Mouse (Mus musculus) hindbrain, embryonic 14.5 days (tissue): Measurements from ENCODE around the gene Nos1ap. TPM values are rescaled to one million over a fixed set of nuclear protein-coding genes. Genes with fewer than 3 reads are reported as not detected.

Source experiments
- ATAC-seq: fragments of 200-750 bp; cut with Nextera tagmentation; 2 replicates; pipeline ENCODE4 v1.8.0; 2017; ENCODE audit warnings: moderate number of reproducible peaks, mild to moderate bottlenecking, moderate TSS enrichment, moderate library complexity; ENCODE audit not compliant: low FRiP score
- DNase-seq: peaks from one replicate; pipeline ENCODE4 v3.0.0-alpha.2; 2015; ENCODE audit warnings: low spot score
- H3K27ac ChIP-seq: fragments of 300-500 bp; sonication (generic); 2 replicates; pipeline ENCODE4 v1.5.1; 2014; ENCODE audit warnings: mild to moderate bottlenecking, moderate library complexity
- H3K27me3 ChIP-seq: fragments of 300-500 bp; sonication (generic); 2 replicates; pipeline ENCODE4 v1.6.1; 2014; ENCODE audit warnings: mild to moderate bottlenecking, low read length, mixed read lengths; ENCODE audit not compliant: control insufficient read depth, insufficient read depth
- H3K36me3 ChIP-seq: fragments of 300-500 bp; sonication (generic); replicated peaks from 2 replicates; pipeline ENCODE4 v1.6.1; 2014; ENCODE audit not compliant: control insufficient read depth, insufficient read depth
- H3K4me1 ChIP-seq: fragments of 300-500 bp; sonication (generic); replicated peaks from 2 replicates; pipeline ENCODE4 v1.6.1; 2014; ENCODE audit warnings: antibody characterized with exemption, low read length, mixed read lengths; ENCODE audit not compliant: control insufficient read depth, insufficient read depth
- H3K4me2 ChIP-seq: fragments of 300-500 bp; sonication (generic); replicated peaks from 2 replicates; pipeline ENCODE4 v1.6.1; 2014; ENCODE audit warnings: mild to moderate bottlenecking, moderate library complexity
- H3K4me3 ChIP-seq: fragments of 300-500 bp; sonication (generic); replicated peaks from 2 replicates; pipeline ENCODE4 v1.5.1; 2014; ENCODE audit warnings: mild to moderate bottlenecking, low read length
- H3K9ac ChIP-seq: fragments of 300-500 bp; sonication (generic); 2 replicates; pipeline ENCODE4 v1.6.1; 2014
- H3K9me3 ChIP-seq: fragments of 300-500 bp; sonication (generic); 2 replicates; pipeline ENCODE4 v1.6.1; 2016; ENCODE audit warnings: low read length; ENCODE audit not compliant: control insufficient read depth
- WGBS: fragments of 180-500 bp; shearing (Covaris S2); extraction: QIAGEN DNeasy Blood & Tissue Kit; methylation state at CpG from one replicate; pipeline ENCODE4 v1.1.7; 2014; 5-methylcytosine and 5-hydroxymethylcytosine counted together
- polyA plus RNA-seq: library from polyadenylated mRNA; unstranded; fragments of >200 nt; fragmentation: Nextera tagmentation; extraction: Ambion mirVana; gene quantifications from 2 replicates; pipeline ENCODE4 v1.2.1, GENCODE M21; 2014

Nos1ap gene
- polyA plus RNA-seq, 1 experiment from 2014 or later, result 18.0 TPM

- Histone ChIP-seq H3K9ac (no peak overlapping the region), H3K27ac (peak overlapping the region; percentile 56), H3K36me3 (no peaks in the 10 kb centered on the region), H3K4me3 (no peak overlapping the region), H3K4me2 (peak overlapping the region; percentile 22), H3K4me1 (peaks cover 9% of the 10 kb centered on the region; the same call in 1 of the 2 replicates), H3K27me3 (no peaks in the 10 kb centered on the region), H3K9me3 (no peaks in the 10 kb centered on the region)
- ATAC-seq, result peak; percentile 81
- 23% methylated on average over 12 of the region's 12 CpGs for WGBS
- DNase-seq, result peak; percentile 69
These were observed 202.3 kb downstream of the Nos1ap start for GRCm38 (mm10) chr1:170387180-170387912.

GRCm38 (mm10) chr1:170385416-170385815, 204.2 kb downstream of the Nos1ap start:
- H3K9ac ChIP-seq, result no peak overlapping the region
- H3K4me2 ChIP-seq, result no peak overlapping the region
- no peak for ATAC-seq
- DNase-seq, result no peak
- no peaks in the 10 kb centered on the region for H3K27me3 ChIP-seq
- WGBS, result 81% methylated on average over 10 of the region's 10 CpGs
- peaks cover 9% of the 10 kb centered on the region; the same call in 1 of the 2 replicates for H3K4me1 ChIP-seq
- no peak overlapping the region for H3K4me3 ChIP-seq
- no peaks in the 10 kb centered on the region for H3K36me3 ChIP-seq
- no peaks in the 10 kb centered on the region for H3K9me3 ChIP-seq
- H3K27ac ChIP-seq, result no peak overlapping the region

DNA sequence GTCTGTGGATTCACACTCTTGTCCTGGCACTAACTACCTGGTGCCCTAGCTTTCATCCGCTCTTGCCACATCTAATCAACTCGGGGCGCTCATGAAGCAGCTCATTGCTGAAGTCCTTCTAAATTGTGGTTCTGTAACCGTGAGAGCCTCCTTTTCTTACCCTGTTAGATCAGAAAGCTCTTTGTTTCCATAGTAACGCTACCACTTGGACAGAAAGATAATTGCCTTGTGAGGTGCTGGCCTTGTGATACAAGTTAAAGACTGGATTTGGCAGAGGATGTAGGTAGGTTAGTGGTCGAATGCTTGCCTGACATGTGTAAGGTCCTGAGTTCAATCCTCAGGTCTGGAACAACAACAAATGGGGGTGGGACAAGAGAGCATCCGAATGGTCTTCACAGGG, 206.1 kb downstream of the Nos1ap start:
- H3K36me3 ChIP-seq, result no peaks in the 10 kb centered on the region
- no peak overlapping the region for H3K4me3 ChIP-seq
- no peak for DNase-seq
- no peaks in the 10 kb centered on the region for H3K27me3 ChIP-seq
- H3K4me2 ChIP-seq, result no peak overlapping the region
- no peaks in the 10 kb centered on the region for H3K9me3 ChIP-seq
- H3K9ac ChIP-seq, result no peak overlapping the region
- 79% methylated on average over 7 of the region's 7 CpGs for WGBS
- no peak for ATAC-seq
- peaks cover 9% of the 10 kb centered on the region; the same call in 1 of the 2 replicates for H3K4me1 ChIP-seq
- H3K27ac ChIP-seq, result no peak overlapping the region

DNA sequence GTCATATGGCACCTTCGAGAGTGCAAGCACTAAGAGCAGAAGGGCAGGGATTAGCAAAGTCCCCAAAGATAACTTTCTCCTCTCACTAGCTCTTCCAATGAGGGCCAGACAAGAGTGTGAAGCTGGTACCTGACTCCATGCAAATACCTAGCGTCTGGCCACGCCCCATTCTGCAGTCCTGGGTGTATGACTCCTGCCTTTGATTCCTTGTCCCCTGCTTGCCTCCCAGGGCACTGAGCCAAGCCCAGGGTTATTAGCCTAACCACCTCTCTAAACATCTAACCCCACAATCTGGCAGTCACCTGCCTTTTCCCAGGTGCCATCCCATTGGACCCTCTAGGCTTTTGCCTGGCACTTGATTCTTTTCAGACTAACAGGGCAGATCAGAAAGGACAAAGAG, 208.2 kb downstream of the Nos1ap start:
- DNase-seq, result no peak
- Histone ChIP-seq H3K4me1 (0 out of 2 replicates have a peak, but pooled peaks cover 3% of the 10 kb centered on the region), H3K4me2 (no peak overlapping the region), H3K36me3 (no peaks in the 10 kb centered on the region), H3K4me3 (no peak overlapping the region), H3K9me3 (no peaks in the 10 kb centered on the region), H3K27me3 (no peaks in the 10 kb centered on the region), H3K9ac (no peak overlapping the region), H3K27ac (no peak overlapping the region)
- WGBS, result 45% methylated on average over 3 of the region's 3 CpGs
- ATAC-seq, result no peak

DNA sequence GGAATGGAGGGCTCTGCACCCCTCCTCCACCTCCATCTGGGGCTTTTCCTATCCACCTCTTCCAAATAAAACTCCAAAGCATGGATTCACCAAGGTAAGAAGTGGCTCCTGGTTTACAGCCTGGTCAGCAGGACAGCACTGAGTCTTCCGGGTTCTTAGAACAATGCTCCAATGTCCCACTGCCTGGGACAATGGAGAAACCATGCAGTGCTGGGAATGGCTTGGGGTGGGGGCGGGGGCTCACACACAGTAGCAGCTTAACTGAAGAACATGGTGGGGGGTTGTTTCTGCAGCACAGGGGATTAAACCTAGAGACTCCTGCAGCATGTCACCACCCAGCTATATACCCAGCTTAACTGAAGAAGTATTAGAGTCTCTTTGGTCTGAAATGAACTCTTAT, 209.2 kb downstream of the Nos1ap start:
- Histone ChIP-seq H3K27me3 (no peaks in the 10 kb centered on the region), H3K4me2 (no peak overlapping the region), H3K9me3 (no peaks in the 10 kb centered on the region), H3K4me3 (no peak overlapping the region), H3K4me1 (0 out of 2 replicates have a peak, but pooled peaks cover 3% of the 10 kb centered on the region), H3K27ac (no peak overlapping the region), H3K9ac (no peak overlapping the region), H3K36me3 (no peaks in the 10 kb centered on the region)
- no peak for ATAC-seq
- no peak for DNase-seq
- 11% methylated on average over 2 of the region's 2 CpGs for WGBS

DNA sequence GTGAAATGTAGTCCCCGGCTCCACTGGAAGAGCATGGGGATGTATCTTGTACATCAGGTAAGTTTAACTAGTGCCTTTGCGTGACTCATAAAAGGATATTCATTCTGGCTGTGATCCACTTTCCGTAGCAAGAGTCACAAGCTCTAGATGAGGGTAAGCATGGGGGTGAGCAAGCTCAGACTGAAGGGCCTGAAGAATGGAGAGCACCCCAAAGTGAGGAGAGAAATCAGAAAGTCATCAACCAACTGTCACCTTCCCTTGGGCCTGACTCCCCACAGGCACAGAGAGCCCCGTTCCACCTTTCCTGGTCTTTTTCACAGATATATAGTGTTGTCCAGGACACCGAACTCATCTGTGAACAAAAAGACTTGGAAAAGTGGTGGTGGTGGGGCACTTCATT, 213.9 kb downstream of the Nos1ap start:
- Histone ChIP-seq H3K4me3 (no peak overlapping the region), H3K4me2 (no peak overlapping the region), H3K27ac (no peak overlapping the region), H3K4me1 (0 out of 2 replicates have a peak, but pooled peaks cover 4% of the 10 kb centered on the region), H3K9ac (no peak overlapping the region), H3K27me3 (no peaks in the 10 kb centered on the region), H3K9me3 (no peaks in the 10 kb centered on the region), H3K36me3 (no peaks in the 10 kb centered on the region)
- ATAC-seq, result no peak
- 89% methylated on average over 5 of the region's 5 CpGs for WGBS
- no peak for DNase-seq

GRCm38 (mm10) chr1:170373750-170374149, 215.9 kb downstream of the Nos1ap start:
- no peaks in the 10 kb centered on the region for H3K9me3 ChIP-seq
- no peaks in the 10 kb centered on the region for H3K36me3 ChIP-seq
- DNase-seq, result no peak
- H3K4me3 ChIP-seq, result no peak overlapping the region
- 0 out of 2 replicates have a peak, but pooled peaks cover 4% of the 10 kb centered on the region for H3K4me1 ChIP-seq
- no peak overlapping the region for H3K9ac ChIP-seq
- no peak for ATAC-seq
- no peaks in the 10 kb centered on the region for H3K27me3 ChIP-seq
- H3K27ac ChIP-seq, result no peak overlapping the region
- no peak overlapping the region for H3K4me2 ChIP-seq
- 84% methylated on average over 2 of the region's 2 CpGs for WGBS

- no peak for ATAC-seq
- H3K9ac ChIP-seq, result no peak overlapping the region
- WGBS, result 91% methylated on average over 4 of the region's 4 CpGs
These were observed 218.4 kb downstream of the Nos1ap start for GRCm38 (mm10) chr1:170371191-170371792.

DNA sequence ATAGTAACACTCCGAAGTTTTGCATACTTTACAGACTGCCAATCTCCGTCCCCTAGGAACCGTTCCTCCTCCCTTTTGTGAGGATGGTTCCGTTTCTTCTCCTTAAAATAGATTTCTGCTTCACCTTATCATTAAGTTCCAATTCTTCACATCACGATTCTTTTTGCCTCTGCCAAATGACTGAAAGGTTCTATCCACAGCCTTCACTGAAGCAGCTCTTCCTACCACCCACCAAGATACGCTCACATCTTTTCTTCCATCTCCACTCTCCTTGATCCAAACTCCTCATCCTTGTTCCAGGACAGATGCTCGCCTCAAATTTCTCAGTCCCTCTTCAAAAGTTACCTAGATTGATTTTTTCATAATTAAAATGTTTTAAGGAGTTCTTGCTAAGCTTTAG, 220.8 kb downstream of the Nos1ap start:
- 94% methylated on average over 7 of the region's 7 CpGs for WGBS
- DNase-seq (no peak), ATAC-seq (no peak)
- Histone ChIP-seq H3K27me3 (no peaks in the 10 kb centered on the region), H3K9ac (no peak overlapping the region), H3K9me3 (no peaks in the 10 kb centered on the region), H3K4me2 (no peak overlapping the region), H3K4me3 (no peak overlapping the region), H3K27ac (no peak overlapping the region), H3K36me3 (no peaks in the 10 kb centered on the region), H3K4me1 (peaks cover 6% of the 10 kb centered on the region; the same call in 1 of the 2 replicates)

More at GRCm38 (mm10) chr1:170371191-170371792, 218.4 kb downstream of the Nos1ap start:
- Histone ChIP-seq H3K27ac (no peak overlapping the region), H3K27me3 (no peaks in the 10 kb centered on the region), H3K36me3 (no peaks in the 10 kb centered on the region), H3K4me3 (no peak overlapping the region), H3K9me3 (no peaks in the 10 kb centered on the region), H3K4me1 (peaks cover 9% of the 10 kb centered on the region; the same call in 1 of the 2 replicates), H3K4me2 (no peak overlapping the region)
- no peak for DNase-seq
